Mouse (Mus musculus) lung, postnatal 4 days (tissue): Measurements from ENCODE around the gene Arhgap8.

Experiments
- DNase-seq, 2 experiments: peaks; one replicate each; pipeline ENCODE4 v3.0.0; 2021

The Arhgap8 gene

DNA sequence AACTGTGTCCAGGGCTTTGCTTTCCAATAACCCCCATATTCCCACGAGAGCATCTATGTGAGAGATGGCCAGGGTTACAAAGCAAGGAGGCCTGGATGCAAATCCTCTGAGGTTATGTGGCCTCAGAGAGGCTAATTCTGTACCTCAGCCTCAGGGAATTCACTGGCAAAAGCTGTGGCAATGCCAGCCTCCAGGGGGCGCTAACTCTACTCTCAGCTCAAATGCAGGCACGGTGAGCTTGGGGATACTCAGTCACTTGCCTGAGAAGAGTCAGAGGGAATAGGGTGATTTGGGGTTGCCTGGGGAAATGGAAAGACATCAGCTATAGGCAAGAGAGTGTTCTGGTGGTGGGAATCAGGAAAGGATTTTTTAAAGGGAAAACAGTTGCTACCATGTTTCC, 83.8 kb downstream of the Arhgap8 start:
- DNase-seq, result peak; percentile 35 to 58

DNA sequence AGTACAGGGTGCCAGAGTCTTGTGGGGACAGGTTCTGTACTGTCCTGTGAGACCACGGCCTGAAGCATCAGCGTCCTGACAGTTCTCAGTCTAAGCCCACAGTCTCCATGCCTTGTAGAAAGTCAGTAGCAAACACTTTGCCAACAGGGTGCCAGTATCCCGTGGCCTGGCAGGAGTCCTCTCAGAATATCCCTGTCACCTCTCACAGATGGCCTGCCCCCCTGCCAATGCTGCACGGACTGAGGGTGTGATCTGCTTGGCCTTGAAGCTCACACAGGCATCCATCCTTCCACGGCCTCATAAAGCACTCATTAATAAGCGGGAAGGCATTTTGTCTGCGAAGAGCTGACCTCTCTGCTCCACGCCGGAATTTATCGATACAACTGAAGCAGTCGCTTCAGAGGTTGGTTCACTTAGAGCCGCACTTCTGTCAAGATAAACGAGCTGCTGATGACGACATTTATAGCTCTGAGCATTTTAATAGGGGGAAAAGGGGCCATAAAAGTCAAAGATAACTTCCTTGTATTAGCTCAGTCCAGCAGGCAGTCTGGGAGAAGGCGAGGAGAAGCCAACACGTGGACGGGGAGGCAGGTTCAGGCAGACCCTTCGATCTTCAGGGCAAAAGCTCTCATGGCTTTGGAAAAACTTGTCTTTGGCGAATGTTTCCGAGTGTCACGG, 89.6 kb downstream of the Arhgap8 start:
- no peak for DNase-seq

DNA sequence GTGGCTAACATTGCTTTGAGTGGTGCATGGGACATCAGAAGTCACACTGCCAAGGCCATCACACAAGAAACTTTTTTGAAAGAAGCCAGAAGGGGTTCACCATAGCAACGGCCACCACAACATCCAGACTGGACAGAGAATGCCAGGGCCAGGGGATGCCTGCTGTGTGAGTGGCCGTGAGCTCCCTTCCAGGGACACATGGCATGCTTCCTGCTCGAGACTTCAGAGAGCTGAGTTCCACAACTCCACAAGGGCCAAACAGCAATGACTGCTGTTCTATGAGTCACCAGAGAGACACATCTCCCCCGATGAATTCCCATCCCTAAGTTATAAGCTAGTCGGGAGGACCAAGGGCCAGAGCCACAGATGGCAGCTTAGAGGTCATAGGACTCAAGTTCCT, 91.3 kb downstream of the Arhgap8 start:
- no peak for DNase-seq

DNA sequence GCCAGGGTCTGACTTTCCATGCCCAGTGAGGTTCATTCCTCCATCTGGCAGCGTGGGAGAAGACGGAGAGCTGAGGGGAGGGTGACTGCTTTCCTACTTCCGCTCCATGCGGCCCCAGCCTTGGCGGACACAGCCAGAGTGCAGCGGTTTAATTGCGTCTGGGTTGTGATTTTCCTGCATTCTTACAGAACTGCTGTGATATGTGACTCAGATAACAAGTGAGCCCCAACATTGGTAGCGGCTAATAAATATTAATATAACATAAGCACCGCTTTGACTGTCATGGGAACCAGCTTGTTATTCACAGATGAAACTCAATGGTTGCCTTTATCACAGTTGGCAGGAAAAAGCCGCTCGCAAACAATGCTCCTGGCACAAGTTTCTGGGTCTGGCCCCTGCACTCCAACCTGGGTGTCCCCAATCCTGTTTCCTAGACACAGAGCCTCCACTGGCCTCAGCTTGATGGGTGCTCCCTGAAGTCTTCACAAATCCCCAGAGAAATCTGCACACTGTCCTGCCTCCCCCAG, 93.0 kb downstream of the Arhgap8 start:
- no peak for DNase-seq

- DNase-seq, result no peak
Measured at GRCm38 (mm10) chr15:84815171-84815570, 95.3 kb downstream of the Arhgap8 start.

DNA sequence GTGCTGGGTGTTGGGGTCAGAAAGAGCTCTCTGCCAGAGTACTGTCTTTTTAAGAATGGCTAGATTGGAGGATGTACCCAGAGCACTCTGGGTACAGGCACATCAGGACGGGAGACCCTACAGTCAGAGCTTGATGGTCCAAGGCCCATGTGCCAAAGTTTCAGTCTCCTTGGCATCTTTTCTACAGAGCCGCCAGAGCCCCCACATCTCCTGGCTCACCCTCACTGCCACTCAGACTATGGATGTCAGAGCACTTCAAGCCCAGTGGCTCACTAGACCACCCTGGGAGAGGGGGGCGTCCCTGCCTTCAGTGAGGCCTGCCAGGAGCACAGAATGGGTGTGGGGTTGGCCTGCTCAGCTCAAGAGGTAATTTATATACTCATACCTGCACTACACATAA, 97.7 kb downstream of the Arhgap8 start:
- DNase-seq, result no peak

DNA sequence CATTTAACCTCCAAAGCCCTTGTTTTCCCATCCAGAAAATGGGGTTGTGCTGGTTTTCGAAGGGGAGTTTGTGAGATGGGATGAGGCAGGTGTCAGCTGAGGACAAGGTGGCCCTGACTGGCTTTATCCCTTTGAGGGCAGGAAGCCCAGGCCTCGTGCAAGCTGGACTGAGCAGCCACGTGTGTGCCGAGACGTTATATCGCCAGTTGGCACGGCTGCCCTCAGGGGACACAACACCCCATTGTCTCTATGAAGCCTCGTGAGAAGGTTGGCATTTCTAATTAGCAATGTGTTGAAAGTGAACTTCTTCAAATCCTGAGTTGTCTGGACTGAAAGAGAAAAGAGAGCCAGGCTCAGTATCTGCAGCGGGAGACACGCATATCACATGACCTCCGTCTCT, 98.4 kb downstream of the Arhgap8 start:
- no peak for DNase-seq

GRCm38 (mm10) chr15:84820811-84821210, 101.0 kb downstream of the Arhgap8 start:
- DNase-seq, result no peak
